Mouse (Mus musculus) bone marrow, adult 2 months (tissue): ENCODE data around the gene Ulk4. TPM values are rescaled to one million over a fixed set of nuclear protein-coding genes. Genes with fewer than 3 reads are reported as not detected.

Source experiments
- H3K27ac ChIP-seq: fragments of 200-500 bp; 2 replicates; pipeline ENCODE4 v1.5.1; 2012; ENCODE audit warnings: low read depth, mild to moderate bottlenecking, control low read depth, inconsistent platforms, low read length; ENCODE audit not compliant: control insufficient read depth, poor library complexity, insufficient read depth
- H3K4me1 ChIP-seq: fragments of 200-500 bp; 2 replicates; pipeline ENCODE4 v1.6.1; 2011; ENCODE audit warnings: low read length; ENCODE audit not compliant: control insufficient read depth, insufficient read depth
- H3K4me3 ChIP-seq: fragments of 200-500 bp; replicated peaks from 2 replicates; pipeline ENCODE3; 2011; ENCODE audit warnings: mild to moderate bottlenecking, low read depth, low read length, control low read depth; ENCODE audit not compliant: control insufficient read depth
- CTCF ChIP-seq: fragments of 200-500 bp; IDR thresholded peaks from 2 replicates; pipeline ENCODE4 v1.5.1; 2011; ENCODE audit warnings: low read length, control low read depth; ENCODE audit not compliant: control insufficient read depth, insufficient read depth
- POLR2A ChIP-seq: fragments of 200-500 bp; IDR thresholded peaks from 2 replicates; pipeline ENCODE4 v1.6.1; 2011; ENCODE audit warnings: low read depth, mild to moderate bottlenecking, control low read depth, low read length, borderline replicate concordance; ENCODE audit not compliant: control insufficient read depth
- WGBS: fragments of 180-500 bp; shearing (Covaris S2); methylation state at CpG from one replicate; pipeline ENCODE4 v1.1.7; 2018; 5-methylcytosine and 5-hydroxymethylcytosine counted together
- polyA plus RNA-seq: library from polyadenylated mRNA; stranded (reverse); fragments of >200 nt; gene quantifications from 2 replicates; pipeline ENCODE4 v1.2.4, GENCODE M21; 2011; ENCODE audit warnings: low replicate concordance; ENCODE audit not compliant: missing spikeins, insufficient read depth, insufficient read length

Gene Ulk4
- polyA plus RNA-seq, 1 experiment, result not detected

DNA sequence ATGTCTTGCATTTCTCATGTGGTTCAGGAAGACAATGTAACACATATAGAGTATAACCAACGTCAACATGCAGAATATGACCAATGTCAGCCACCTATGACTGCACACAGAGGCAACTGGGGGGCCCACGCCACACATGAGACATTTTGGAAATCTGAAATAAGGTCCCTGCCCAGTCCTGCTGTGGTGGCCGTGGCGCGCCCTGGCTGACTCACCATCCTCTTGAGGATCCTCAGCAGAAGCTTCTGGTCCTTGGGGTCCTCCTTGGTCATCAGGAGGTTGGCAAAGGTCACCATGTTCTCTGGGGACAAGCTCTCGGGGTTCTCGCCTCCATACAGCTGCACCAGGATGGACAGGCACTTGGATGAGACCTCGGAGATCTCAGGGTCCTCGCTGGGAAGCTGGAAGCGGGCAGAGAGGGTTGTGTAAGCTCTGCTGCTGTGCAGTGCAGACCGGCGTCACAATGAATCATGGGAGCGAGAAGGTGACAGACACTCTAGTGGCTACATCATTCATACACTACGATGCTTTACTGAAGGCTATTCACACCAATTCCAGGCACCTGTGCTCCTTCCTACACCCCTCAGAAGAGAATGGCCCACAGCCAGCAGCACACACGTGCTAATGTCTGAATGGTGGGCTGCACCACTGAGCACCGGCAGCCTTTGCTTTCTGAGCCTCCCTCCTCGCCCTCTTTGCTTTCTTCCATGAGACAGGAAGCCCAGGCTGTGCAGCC is 232.4 kb downstream of the Ulk4 start:
- H3K4me1 ChIP-seq, result no peaks in the 10 kb centered on the region
- TF ChIP-seq POLR2A (no peak), CTCF (no peak)
- no peak overlapping the region for H3K27ac ChIP-seq
- H3K4me3 ChIP-seq, result no peak overlapping the region
- whole genome bisulfite sequencing, result 77% methylated on average over 17 of the region's 17 CpGs

DNA sequence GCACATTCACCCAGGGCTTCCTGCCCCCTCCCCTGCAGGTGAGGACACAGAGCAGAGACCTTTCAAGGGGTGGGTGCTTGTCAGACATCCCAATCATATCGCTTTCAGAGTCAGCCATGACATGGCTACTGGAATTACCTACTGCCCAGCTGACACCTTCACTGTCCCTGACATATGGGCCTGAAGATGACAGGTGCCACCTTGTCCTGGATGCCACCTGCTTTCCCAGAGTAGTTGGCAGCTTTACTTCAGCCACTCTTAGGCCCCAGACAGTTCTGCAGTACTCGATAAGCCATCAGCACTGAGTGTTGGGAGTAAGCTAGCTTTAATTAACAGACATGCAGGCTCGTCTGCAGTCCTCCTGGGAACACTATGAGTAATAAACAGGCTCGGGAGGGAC is 234.0 kb downstream of the Ulk4 start:
- Histone ChIP-seq H3K4me3 (no peak overlapping the region), H3K4me1 (no peaks in the 10 kb centered on the region), H3K27ac (no peak overlapping the region)
- TF ChIP-seq POLR2A, result no peak
- TF ChIP-seq CTCF, result no peak
- 79% methylated on average over 4 of the region's 4 CpGs for WGBS

DNA sequence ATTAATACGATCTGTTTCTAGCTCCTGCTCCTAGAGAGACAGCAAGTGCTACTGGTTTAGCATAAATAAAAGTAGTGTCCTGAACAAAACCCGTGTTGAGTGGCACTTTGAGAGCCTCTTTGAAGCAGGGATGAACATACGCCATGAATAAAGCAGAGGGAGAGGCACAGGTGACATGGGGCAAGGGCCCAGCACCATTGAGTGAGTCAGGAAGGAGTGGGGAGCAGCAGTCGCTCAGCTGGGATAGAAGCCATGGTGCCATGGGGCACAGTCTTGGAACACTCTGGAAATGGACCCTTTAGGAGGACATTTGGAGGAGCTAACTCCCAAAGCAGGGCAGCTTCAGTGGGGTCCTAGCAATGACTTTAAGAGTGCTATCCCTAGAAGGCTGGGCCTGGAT is 238.6 kb downstream of the Ulk4 start:
- Histone ChIP-seq H3K4me3 (no peak overlapping the region), H3K27ac (no peak overlapping the region), H3K4me1 (no peaks in the 10 kb centered on the region)
- WGBS, result 68% methylated on average over 4 of the region's 4 CpGs
- TF ChIP-seq POLR2A (no peak), CTCF (no peak)

DNA sequence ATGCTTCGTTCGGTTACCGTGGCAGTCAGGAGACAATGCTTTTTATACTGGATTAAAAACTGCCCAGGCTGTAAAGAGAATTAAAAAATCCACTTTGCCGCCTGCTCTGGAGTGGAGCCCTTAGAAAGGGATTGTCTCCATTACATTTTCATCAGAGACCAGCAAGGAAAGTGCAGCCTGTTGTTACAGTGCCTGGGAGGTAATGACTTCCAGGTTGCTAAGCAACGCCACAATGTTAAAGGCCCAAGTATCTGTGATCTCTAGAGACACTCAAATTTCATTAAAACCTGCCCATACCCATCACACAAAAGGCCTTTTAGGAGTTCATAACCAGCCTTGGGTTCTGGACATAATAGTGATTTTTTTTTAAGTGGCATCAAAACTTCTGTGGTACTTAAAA is 239.0 kb downstream of the Ulk4 start:
- TF ChIP-seq CTCF (no peak), POLR2A (no peak)
- H3K27ac ChIP-seq, result no peak overlapping the region
- 87% methylated on average over 5 of the region's 5 CpGs for WGBS
- no peaks in the 10 kb centered on the region for H3K4me1 ChIP-seq
- no peak overlapping the region for H3K4me3 ChIP-seq

DNA sequence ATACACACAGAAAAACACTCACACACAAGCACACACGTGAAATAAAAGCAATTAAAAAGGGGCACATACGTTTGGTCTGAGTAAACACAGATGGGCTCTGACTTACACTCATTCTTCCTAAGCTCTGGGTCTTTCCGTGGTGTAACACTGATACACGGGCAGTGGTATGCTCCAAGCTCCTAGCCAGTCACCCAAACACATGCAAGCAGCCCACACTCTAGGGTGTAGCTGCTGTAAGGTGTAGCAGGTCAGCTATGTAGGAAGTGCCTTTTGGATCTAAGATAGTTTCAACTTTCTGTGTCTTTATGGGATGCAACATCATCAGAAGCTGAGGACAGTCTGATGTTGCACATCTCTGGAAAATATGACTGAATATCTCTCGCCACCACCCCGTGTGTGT is 241.7 kb downstream of the Ulk4 start:
- H3K4me3 ChIP-seq, result no peak overlapping the region
- TF ChIP-seq CTCF (no peak), POLR2A (no peak)
- WGBS, result 73% methylated on average over 6 of the region's 6 CpGs
- H3K27ac ChIP-seq, result no peak overlapping the region
- H3K4me1 ChIP-seq, result no peaks in the 10 kb centered on the region

DNA sequence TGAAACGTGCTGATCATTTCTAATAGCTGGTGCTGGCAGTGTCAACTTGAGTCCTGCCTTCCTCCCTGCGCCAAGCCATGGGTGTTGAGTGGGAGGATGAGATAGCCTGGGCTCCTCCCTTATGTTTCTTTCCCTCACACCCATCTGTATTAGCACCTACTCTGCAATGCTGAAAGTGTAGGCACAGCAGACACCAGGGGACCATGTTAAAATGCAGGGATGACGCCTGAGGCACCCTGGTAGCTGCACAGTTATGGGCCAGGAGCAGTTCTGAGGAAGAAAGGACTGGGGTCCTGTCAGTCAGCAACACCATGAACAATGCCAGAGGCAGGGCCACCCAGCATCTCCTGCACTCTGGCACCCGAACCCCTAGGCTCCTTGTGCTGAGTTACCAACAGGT is 243.4 kb downstream of the Ulk4 start:
- Histone ChIP-seq H3K4me3 (no peak overlapping the region), H3K4me1 (no peaks in the 10 kb centered on the region), H3K27ac (no peak overlapping the region)
- 69% methylated on average over 4 of the region's 4 CpGs for WGBS
- TF ChIP-seq CTCF (no peak), POLR2A (no peak)

DNA sequence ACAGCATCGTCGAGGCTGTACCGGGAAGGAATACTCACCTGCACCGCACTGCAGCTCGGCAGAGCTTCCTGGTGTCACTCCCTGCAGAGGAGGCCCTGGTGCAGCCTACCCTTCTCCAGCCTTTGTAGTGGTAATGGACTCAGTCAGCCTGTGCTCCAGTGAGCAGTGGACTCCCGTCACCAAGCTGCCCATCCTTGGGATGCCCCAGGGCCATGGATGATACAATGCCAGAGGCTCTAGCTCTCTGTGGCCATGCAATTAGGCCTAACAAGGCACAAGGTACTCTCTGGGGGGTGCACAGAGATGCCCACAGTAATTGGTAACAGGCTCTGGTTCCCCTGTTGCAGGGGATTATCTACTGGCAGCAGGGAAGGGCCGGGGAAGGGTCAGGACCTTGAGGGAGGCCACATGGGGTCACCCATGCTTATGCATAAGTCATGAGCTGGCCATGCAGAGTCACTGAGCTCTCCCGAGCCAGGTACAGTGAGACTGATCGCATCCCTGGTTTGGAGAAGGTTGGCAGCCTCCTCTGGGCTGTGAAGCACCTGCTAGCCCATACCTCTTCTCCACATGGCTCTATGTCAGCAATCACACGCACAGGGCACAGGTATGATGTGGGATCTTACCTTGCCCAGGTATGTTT is 244.6 kb downstream of the Ulk4 start:
- Histone ChIP-seq H3K4me1 (no peaks in the 10 kb centered on the region), H3K4me3 (no peak overlapping the region), H3K27ac (no peak overlapping the region)
- TF ChIP-seq POLR2A (no peak), CTCF (no peak)
- WGBS, result 77% methylated on average over 10 of the region's 10 CpGs

GRCm38 (mm10) chr9:121030949-121031348 is 246.0 kb downstream of the Ulk4 start:
- WGBS, result 83% methylated on average over 10 of the region's 10 CpGs
- Histone ChIP-seq H3K4me1 (no peaks in the 10 kb centered on the region), H3K27ac (no peak overlapping the region), H3K4me3 (no peak overlapping the region)
- no peak for TF ChIP-seq POLR2A
- no peak for TF ChIP-seq CTCF
